Mouse (Mus musculus) bone marrow macrophage, adult 2 months (primary cell): ENCODE results near the gene 4932414N04Rik.

ENCODE experiments used
- CTCF ChIP-seq: IDR thresholded peaks from 2 replicates; pipeline ENCODE4 v1.5.1; 2012; ENCODE audit warnings: low read depth, mild to moderate bottlenecking, low read length, moderate library complexity
- POLR2A ChIP-seq: IDR thresholded peaks from 2 replicates; pipeline ENCODE4 v1.6.1; 2012; ENCODE audit warnings: mild to moderate bottlenecking, low read depth, low read length, borderline replicate concordance

DNA sequence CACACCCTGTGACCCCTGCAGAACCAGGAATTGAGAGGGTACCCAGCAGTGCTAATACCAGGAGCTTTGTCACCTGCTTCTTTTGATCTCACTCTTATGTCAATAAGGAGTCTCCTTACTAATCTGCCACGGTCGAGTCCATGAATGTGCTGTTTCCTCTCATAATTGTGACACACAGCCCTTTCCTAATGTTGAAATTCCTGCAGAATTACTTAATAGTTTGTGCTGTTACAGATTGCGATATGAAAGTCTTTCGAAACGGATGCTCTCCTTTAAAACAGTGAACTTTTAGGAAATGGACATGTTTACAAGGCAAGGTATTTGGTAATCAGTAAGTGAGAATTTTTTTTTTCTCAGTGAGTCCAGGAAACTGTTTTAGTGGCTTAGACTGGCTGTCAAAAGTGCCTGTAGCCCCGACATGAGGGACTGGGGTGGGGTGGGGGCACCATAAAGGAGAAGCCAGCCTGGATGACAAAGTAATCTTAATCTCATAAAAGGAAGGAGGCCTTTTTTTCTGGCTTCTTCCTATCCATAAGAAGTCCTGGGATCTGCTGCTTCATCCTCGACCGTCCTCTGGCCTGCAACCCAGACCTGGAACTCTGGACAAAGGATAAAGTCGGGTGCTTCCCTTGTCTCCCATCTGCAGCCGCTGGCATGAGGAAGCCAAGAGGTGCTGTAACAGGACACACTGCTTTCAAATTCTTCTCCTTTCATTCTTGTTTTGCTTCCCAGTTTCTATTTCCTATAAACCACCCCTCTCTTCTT lies 139.9 kb downstream of the 4932414N04Rik start:
- TF ChIP-seq POLR2A: no peak
- no peak for TF ChIP-seq CTCF
